Mouse (Mus musculus) stomach, postnatal 0 days (tissue): ENCODE results near the gene Lpcat4. TPM values are rescaled to one million over a fixed set of nuclear protein-coding genes. Genes with fewer than 3 reads are reported as not detected.
A peak's percentile ranks its signal among the peaks of the same experiment; 100 is the strongest.

ENCODE experiments used
- ATAC-seq: fragments of 200-750 bp; cut with Nextera tagmentation; 2 replicates; pipeline ENCODE4 v1.8.0; 2017; ENCODE audit not compliant: low FRiP score, low TSS enrichment
- DNase-seq: peaks from one replicate; pipeline ENCODE4 v3.0.0-alpha.2; 2016; ENCODE audit warnings: low spot score
- H3K27ac ChIP-seq: fragments of 300-500 bp; sonication (generic); replicated peaks from 2 replicates; pipeline ENCODE4 v1.5.1; 2014; ENCODE audit warnings: mild to moderate bottlenecking, control low read depth
- H3K27me3 ChIP-seq: fragments of 300-500 bp; sonication (generic); 2 replicates; pipeline ENCODE4 v1.6.1; 2014; ENCODE audit warnings: low read length; ENCODE audit not compliant: control insufficient read depth, insufficient read depth
- H3K36me3 ChIP-seq: fragments of 300-500 bp; sonication (generic); 2 replicates; pipeline ENCODE4 v1.6.1; 2014; ENCODE audit warnings: low read length, mixed read lengths; ENCODE audit not compliant: control insufficient read depth, insufficient read depth
- H3K4me1 ChIP-seq: fragments of 300-500 bp; sonication (generic); replicated peaks from 2 replicates; pipeline ENCODE4 v1.6.1; 2014; ENCODE audit warnings: antibody characterized with exemption; ENCODE audit not compliant: control insufficient read depth, insufficient read depth
- H3K4me2 ChIP-seq: fragments of 300-500 bp; sonication (generic); replicated peaks from 2 replicates; pipeline ENCODE4 v1.6.1; 2014; ENCODE audit warnings: low read depth, mild to moderate bottlenecking, control low read depth, moderate library complexity
- H3K4me3 ChIP-seq: fragments of 300-500 bp; sonication (generic); 2 replicates; pipeline ENCODE4 v1.5.1; 2014; ENCODE audit warnings: low read depth, low read length, control low read depth
- H3K9ac ChIP-seq: fragments of 300-500 bp; sonication (generic); 2 replicates; pipeline ENCODE4 v1.6.1; 2014; ENCODE audit warnings: mild to moderate bottlenecking, low read length, control low read depth, mixed read lengths
- H3K9me3 ChIP-seq: fragments of 300-500 bp; sonication (generic); 2 replicates; pipeline ENCODE4 v1.6.1; 2016; ENCODE audit warnings: low read length; ENCODE audit not compliant: control insufficient read depth
- CTCF ChIP-seq: IDR thresholded peaks from 2 replicates; pipeline ENCODE4 v1.5.1; 2016; ENCODE audit warnings: antibody characterized with exemption, low read depth, mild to moderate bottlenecking, moderate library complexity
- EP300 ChIP-seq: optimal IDR thresholded peaks from 2 replicates; pipeline ENCODE3; 2016; ENCODE audit warnings: antibody characterized with exemption
- WGBS: fragments of 180-500 bp; shearing (Covaris S2); extraction: QIAGEN DNeasy Blood & Tissue Kit; methylation state at CpG from one replicate; pipeline ENCODE4 v1.1.7; 2014; 5-methylcytosine and 5-hydroxymethylcytosine counted together
- polyA plus RNA-seq: library from polyadenylated mRNA; unstranded; fragments of >200 nt; fragmentation: Nextera tagmentation; extraction: Ambion mirVana; gene quantifications from 2 replicates; pipeline ENCODE4 v1.2.1, GENCODE M21; 2015

Gene Lpcat4
- polyA plus RNA-seq, 1 experiment from 2014 or later, result 40.2 TPM

DNA sequence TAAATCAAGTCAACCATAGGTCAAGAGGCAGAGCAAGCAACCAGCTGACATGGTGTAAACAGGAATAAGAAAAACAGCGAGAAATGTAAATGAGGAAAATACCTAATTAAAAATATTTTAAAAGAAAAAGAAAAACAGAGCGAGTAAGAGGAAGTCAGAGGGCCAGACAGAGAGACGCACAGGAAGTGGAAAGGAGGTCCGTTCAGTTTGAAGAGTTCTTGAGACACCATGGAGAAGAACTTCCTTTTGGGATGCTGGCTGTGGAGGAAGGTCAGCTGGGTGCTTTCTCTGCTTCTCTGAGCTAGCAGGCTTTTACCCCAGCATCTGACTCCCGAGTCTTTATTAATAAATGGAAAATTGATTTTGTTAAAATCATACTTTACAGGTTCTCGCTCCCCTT lies 21.7 kb upstream of the Lpcat4 start:
- H3K9ac ChIP-seq, result no peak overlapping the region
- no peaks in the 10 kb centered on the region for H3K36me3 ChIP-seq
- H3K4me2 ChIP-seq, result no peak overlapping the region
- H3K9me3 ChIP-seq, result no peaks in the 10 kb centered on the region
- ATAC-seq, result no peak
- no peak for DNase-seq
- no peaks in the 10 kb centered on the region for H3K4me1 ChIP-seq
- no peak overlapping the region for H3K27ac ChIP-seq
- H3K4me3 ChIP-seq, result no peak overlapping the region
- 62% methylated on average over 6 of the region's 6 CpGs for WGBS
- no peaks in the 10 kb centered on the region for H3K27me3 ChIP-seq
- TF ChIP-seq EP300, result no peak
- no peak for TF ChIP-seq CTCF

DNA sequence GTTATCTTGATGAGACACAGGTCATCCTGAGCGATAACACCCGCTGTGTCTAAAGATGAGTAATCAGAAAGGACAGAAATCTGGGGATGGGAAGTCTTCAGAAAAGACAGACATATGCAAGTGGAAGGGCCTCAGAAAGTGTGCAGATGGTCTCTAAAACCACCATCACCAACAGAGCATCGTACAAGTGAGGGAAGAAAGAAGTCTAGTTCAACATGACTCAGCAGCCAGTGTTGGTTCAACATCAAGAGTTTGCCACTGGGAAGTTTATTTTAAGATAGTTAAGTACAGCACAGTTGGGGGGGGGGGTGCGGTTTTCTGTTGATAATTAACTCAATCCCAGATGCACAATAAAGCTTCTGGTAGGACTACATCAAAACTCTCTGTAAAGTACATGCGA lies 18.4 kb upstream of the Lpcat4 start:
- H3K27ac ChIP-seq, result no peak overlapping the region
- H3K9me3 ChIP-seq, result no peaks in the 10 kb centered on the region
- ATAC-seq, result peak; percentile 74; the same call in 1 of the 2 replicates
- H3K4me2 ChIP-seq, result no peak overlapping the region
- no peaks in the 10 kb centered on the region for H3K4me1 ChIP-seq
- DNase-seq, result peak; percentile 47
- H3K4me3 ChIP-seq, result no peak overlapping the region
- H3K9ac ChIP-seq, result no peak overlapping the region
- H3K27me3 ChIP-seq, result no peaks in the 10 kb centered on the region
- WGBS, result 74% methylated on average over 5 of the region's 5 CpGs
- no peak for TF ChIP-seq EP300
- TF ChIP-seq CTCF, result no peak
- no peaks in the 10 kb centered on the region for H3K36me3 ChIP-seq

DNA sequence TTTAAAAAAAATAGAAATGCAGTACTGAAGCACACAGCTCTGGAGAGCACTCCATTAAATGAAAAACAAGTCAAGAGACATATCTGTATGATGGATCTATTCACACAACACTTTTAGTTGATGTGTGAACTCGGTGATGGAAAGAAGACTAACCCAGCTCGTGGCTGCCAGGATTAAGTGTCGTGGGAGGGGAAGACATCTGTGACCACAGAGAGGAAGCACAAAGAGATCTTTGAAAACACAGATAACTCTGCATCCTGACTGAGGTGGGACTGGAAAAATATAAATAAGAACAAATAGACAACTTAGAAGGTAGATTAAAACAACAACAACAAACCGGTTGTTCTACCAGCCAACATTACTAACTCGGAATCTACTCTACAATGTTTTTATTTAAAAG lies 16.7 kb upstream of the Lpcat4 start:
- TF ChIP-seq EP300 (no peak), CTCF (no peak)
- Histone ChIP-seq H3K36me3 (no peaks in the 10 kb centered on the region), H3K27me3 (no peaks in the 10 kb centered on the region), H3K9me3 (no peaks in the 10 kb centered on the region), H3K9ac (no peak overlapping the region), H3K4me2 (no peak overlapping the region), H3K4me1 (no peaks in the 10 kb centered on the region), H3K4me3 (no peak overlapping the region), H3K27ac (no peak overlapping the region)
- no peak for DNase-seq
- ATAC-seq, result no peak
- WGBS, result 66% methylated on average over 5 of the region's 5 CpGs

DNA sequence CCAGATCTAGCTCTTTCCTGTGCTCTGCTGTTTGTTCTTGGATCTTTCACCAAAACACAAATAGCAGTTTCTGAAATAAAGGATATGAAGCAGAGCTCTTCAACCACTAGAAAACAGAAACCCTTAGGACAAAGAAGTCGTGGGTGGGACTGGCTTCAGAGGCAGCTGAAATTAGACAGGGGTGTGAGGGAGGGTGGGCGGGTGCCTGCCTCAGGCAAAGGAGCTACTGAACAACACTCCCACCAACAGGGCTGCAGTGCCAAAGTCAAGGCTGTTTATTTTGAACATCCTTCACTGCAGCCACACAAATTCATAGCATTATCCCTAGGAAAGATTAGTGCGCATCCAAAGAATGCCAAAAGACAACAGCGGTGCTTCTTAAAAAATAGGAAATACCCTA lies 14.9 kb upstream of the Lpcat4 start:
- Histone ChIP-seq H3K36me3 (no peaks in the 10 kb centered on the region), H3K9me3 (no peaks in the 10 kb centered on the region), H3K27me3 (no peaks in the 10 kb centered on the region), H3K4me3 (no peak overlapping the region), H3K9ac (no peak overlapping the region), H3K4me2 (no peak overlapping the region), H3K27ac (no peak overlapping the region), H3K4me1 (no peaks in the 10 kb centered on the region)
- TF ChIP-seq CTCF, result no peak
- TF ChIP-seq EP300, result no peak
- ATAC-seq, result no peak
- DNase-seq, result no peak
- WGBS, result 65% methylated on average over 4 of the region's 4 CpGs

DNA sequence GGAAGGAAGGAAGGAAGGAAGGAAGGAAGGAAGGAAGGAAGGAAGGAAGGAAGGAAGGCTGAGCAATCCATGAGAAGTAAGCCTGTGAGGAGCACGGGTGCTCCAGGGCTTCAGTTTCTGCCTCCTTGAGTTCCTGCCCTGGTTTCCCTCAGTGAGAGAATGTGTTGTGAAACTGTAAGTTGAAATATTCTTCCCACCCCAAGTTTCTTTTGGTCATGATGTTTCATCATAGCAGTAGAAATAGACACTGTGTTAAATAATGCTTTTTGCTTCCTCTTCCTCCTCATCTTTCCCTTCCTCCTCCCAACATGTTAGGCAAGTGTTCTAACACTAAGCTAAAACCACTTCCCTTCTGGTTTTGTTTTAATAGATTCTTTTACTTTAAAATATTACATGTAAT lies 6.6 kb upstream of the Lpcat4 start:
- no peak overlapping the region for H3K27ac ChIP-seq
- WGBS, result 77% methylated on average over 1 of the region's 1 CpGs
- DNase-seq, result no peak
- H3K4me2 ChIP-seq, result no peak overlapping the region
- no peak overlapping the region for H3K4me3 ChIP-seq
- H3K9ac ChIP-seq, result no peak overlapping the region
- H3K36me3 ChIP-seq, result no peaks in the 10 kb centered on the region
- no peaks in the 10 kb centered on the region for H3K27me3 ChIP-seq
- H3K9me3 ChIP-seq, result no peaks in the 10 kb centered on the region
- ATAC-seq, result no peak
- no peak for TF ChIP-seq CTCF
- no peak for TF ChIP-seq EP300
- H3K4me1 ChIP-seq, result no peaks in the 10 kb centered on the region

DNA sequence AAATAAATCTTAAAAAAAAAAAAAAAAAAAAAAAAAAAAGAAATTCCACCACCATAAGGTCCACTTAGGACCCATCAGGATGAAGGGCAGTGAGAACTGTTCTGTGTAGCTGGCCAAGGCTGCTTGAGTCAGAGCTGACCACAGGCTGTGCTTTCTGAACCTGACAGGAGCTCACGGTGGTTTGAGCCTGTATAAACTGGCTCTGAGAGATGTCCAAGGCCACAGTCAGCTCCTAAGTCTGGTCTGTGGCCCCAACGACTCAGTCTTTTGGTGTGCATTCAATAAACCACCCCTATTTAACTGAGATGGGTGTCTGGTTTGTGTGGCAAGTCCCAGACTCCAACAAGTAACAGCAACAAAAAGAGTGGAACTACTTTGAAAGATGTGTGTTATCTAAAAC lies 2.6 kb upstream of the Lpcat4 start:
- Histone ChIP-seq H3K36me3 (no peaks in the 10 kb centered on the region), H3K4me1 (no peaks in the 10 kb centered on the region), H3K4me3 (no peak overlapping the region), H3K27me3 (no peaks in the 10 kb centered on the region), H3K27ac (no peak overlapping the region), H3K9me3 (no peaks in the 10 kb centered on the region), H3K4me2 (no peak overlapping the region), H3K9ac (no peak overlapping the region)
- no peak for DNase-seq
- WGBS, result 74% methylated on average over 2 of the region's 2 CpGs
- TF ChIP-seq EP300 (no peak), CTCF (no peak)
- ATAC-seq, result no peak
